Mouse (Mus musculus) thymus, postnatal 14 days (tissue): ENCODE results near the gene Fgf14.
"Not testable (repeated sequence)": the region's sequence is repeated elsewhere in the genome, so short reads cannot be mapped to it uniquely, and the experiment has no call there.

Experiments used
- DNase-seq: peaks from one replicate; pipeline ENCODE4 v3.0.0; 2021

Gene Fgf14

DNA sequence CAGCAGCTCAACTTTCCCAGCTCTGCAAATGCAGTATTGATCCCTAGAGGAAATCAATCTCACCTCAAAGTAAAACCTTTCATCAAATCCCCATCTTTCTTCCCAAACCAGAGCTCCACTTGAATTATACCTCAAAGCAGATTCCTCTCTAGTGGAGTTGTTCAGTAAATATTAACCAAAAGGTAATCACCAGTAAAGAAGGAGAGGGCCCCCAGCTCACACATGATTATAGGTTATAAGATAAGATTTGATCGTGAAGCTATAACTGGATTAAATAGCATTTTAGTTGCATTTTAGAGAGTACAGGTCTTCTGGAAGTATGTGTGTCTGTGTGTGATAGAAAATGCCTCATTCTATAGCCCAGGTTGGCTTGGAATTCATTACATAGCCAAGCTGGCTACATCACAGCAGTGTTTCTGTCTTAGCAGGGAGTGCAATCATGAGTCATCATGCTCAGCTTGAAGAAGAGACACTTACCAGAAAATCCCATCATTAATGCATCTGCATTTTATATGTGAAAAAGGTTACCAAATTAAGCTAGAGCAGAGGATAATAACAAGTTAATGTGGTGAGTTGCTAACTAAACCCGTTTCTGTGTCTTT lies 202.8 kb downstream of the Fgf14 start:
- no peak for DNase-seq

DNA sequence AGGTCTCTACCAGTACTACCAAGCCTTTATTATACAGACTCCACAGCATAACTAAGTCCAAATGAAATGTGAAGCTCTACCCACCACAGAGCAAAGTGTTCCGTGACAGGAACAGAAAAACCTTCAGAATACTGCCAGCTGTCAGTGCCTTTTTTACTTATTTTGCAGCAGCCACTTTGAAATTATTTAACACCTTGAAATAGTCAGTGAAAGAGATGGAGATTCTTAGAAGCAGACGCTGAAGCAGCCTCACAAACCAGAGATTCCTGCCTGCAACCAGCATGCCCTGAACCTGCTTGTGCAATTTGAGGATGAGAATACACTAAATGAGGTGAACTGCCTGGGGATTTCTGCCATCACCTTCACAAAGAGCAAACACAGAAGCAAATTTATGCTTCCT lies 206.0 kb downstream of the Fgf14 start:
- no peak for DNase-seq

DNA sequence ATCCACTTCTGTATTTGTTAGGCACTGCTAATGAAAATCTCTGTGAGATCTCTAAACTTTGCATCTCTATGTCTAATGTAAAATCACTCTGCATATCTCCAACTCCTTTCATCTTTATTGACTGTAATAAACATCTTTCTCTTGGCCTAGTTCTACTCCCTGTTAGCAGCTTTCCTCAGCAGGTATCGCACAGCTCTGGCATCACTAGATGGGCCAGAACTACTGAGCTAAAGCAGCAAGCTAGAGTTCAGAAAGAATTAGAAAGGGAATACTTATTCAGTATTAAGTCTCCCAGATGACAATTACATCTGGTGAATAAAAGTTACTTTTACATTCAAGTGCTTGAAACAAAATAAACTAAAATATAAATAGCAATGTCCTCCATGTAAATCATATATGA lies 221.8 kb downstream of the Fgf14 start:
- no peak for DNase-seq

DNA sequence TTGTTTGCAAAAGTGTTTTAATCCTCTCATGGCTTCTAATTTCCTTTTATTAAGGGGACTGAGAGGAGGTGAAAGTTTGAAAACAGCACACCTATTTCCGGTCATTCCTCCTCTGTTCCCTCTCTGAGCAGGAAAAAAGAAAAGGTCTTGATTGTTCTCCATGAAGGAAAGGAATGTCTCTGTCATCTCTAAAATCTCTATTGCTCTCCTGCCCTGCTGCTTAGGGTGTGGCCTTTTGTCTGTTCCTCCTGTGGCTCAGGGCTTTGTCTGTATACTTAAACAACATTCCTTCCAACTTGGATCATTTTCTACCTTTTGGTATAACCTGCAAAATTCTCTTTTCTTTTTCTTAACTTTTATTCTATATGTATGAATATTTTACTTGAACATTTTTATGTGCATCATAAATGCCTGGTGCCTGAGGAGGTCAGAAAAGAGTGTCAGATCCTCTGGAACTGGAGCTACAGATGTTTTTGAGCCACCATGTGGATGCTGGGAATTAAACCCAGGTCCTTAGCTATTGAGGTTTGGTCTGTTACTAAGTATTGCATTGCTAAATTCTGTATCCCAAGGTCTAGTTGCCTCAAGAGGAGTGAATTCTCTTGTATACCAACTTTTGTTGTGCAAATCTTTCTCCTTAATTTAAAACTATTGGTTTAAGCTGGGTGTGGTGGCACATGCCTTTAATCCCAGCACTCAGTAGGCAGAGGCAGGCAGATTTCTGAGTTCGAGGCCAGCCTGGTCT lies 230.7 kb downstream of the Fgf14 start:
- no peak for DNase-seq

DNA sequence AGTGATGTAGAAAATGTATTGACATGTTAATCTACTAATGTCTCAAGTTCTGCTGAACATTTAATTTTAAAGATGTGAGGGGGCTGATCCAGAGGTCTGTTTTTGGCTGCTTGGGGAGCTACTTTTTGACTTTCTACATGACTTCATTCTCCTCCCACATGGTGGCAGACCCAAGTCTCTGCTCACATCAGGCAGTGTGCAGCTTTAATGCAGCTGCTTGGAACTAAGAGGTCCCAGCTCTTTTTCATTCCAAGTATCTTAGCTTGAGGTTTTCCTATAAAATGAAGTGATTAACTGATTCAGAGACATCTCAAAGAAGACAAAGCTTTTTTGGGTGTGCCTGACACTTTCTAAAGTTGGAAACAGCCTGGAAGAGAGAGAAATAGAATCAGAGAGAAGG lies 232.1 kb downstream of the Fgf14 start:
- DNase-seq, result no peak

DNA sequence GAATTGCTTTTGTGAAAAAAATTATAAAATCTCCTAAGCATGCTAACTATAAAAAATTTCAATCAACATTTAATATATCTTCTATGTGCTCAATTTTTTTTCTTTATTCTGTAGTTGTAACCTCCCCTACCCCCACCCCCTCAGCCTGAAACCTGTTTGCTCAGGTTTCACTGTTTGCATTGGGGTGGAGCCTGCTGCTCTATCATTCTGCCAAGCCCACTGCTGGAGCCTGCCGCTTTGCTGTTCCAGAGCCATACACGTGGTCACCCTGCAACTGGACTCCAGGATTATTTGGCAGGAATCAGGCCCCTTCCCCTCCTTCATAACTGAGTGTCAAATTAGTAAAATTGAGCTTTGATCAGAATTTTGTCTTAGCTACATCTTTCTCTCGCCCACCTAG lies 237.6 kb downstream of the Fgf14 start:
- DNase-seq, result not testable (repeated sequence)

DNA sequence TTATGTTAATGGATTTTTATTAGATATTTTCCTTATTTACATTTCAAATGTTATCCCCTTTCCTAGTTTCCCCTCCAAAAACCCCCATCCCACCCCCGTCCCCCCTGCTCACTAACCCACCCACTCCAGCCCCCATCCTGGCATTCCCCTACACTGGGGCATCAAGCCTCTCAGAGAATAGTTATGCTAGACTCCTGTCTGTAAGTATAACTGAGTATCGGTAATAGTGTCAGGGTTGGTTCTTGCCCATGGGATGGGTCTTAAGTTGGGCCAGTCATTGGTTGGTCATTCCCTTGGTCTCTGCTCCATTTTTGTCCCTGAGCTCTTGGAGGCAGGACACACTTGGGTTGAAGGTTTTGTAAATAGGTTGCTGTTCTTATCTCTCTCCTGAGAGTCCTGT lies 265.0 kb downstream of the Fgf14 start:
- no peak for DNase-seq

DNA sequence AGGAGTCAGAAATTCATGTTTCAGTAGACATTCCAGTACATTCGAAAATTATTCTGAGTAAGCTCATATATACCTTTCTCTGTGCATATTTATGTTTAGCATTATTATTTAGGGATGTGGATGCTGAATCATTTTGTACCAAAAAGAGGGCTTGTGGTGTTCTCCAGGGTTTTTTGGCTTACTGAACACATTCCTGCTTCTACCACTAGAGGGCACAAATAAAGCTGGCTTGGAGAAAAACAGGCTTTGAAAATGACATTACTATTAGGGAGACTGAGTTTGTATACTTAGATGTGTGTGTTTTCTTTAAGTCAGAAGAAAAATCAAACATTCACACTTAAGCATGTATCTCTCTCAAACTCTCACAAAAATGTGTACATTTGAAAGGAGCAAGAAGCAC lies 266.0 kb downstream of the Fgf14 start:
- no peak for DNase-seq

DNA sequence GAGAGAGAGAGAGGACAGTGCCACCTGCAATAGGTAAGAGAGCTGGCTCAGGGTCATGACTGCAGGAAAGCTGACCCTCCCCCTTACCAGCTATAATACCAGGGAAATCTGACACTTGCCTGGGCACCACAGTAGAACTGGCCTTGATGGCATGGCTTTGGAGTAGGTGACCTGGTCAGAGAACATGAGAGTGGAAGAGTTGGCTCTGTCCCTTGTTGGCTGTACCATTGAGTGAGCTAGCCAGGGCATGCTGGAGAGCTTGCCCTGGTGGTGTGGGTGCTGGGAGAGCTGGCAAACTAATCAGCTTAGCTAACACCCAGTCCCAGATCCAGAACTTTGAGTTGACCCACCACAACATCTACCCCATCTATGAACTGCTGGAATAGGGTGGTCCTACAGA lies 348.5 kb downstream of the Fgf14 start:
- no peak for DNase-seq

DNA sequence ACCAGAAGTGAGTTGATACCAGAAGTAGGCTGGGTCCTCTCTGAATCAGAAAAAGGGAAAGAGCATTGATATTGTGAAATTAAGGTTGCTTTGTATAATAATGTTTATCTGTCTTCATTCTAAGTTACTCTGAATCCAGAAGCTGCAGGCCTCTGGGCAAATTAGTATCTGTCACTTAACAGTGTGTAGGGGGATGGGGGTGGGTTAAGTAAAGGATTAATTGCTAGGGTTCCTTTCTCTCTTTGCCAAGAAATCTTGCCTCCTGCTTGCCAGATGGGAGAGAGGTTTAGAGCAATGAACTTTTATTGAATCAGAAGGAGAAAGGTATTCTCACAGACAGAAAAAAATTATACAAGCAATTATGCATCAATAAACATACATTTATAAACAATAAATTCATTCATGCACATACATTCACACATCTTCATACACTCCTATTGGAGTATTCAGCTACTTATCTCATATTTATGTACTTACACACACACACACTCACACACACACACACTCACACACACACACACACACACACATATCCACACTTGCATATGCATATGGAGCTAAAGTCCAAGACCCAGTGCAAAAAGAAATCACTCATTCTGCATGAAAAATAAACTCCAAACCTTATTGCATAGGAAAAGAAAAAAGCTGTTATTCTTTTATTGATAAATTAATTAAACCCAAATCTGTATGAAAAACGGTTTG lies 357.8 kb downstream of the Fgf14 start:
- DNase-seq, result no peak

DNA sequence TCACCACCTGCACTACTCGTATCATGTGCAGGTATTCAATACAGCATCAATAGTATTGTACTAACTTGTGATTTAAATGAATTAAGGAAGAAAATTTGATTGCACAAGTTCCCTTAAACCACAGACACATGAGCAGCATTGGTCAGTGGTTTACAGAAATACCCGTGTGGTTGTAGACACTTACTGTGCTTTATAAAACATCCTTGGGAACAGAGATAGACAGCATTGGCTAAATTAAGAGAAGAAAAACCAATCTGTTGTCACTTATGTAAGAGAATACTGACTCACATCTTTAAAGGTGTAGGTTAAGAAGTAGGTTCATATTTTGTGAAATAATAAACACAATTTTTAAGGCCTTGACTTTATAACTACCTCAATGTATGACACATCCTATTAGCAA lies 361.4 kb downstream of the Fgf14 start:
- no peak for DNase-seq

DNA sequence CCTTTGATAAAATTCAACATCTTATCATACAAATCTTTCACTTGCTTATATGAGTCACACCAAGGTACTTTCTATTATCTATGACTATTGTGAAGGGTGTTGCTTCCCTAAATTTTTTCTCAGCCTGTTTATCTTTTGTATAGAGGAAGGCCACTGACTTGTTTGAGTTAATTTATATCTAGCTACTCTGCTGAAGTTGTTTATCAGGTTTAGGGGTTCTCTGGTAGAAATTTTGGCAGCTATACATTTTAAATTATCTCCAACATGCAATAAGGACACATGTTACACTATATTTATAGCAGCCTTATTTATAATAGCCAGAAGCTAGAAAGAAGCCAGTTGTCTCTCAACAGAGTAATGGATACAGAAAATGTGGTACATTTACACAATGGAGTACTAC lies 389.9 kb downstream of the Fgf14 start:
- no peak for DNase-seq

DNA sequence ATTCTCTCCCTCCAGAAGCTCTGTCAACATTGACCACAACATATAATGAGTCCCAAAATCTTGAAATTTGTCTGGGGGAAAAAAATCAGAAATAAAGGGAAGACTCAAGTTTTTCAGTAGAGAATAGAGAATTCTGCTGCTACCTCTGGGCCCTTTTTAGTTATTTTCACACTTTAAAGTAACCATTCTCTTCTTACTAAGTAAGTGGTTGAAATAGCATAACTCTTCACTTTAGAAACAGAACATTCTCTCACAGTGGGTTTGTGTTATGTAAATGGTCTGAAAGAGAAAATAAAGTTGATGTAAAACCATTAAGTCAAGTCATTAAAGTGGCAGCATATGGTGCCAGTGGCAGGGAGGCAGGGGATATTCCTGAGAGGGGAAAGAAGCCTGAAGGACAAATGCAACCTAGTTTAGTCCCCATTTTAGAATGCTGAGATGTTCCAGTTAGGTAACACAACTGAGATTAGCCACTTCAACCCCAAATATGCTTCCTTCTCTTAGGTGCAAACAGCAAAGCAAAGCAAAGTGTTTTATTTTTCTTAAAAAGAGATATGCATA lies 398.5 kb downstream of the Fgf14 start:
- no peak for DNase-seq

DNA sequence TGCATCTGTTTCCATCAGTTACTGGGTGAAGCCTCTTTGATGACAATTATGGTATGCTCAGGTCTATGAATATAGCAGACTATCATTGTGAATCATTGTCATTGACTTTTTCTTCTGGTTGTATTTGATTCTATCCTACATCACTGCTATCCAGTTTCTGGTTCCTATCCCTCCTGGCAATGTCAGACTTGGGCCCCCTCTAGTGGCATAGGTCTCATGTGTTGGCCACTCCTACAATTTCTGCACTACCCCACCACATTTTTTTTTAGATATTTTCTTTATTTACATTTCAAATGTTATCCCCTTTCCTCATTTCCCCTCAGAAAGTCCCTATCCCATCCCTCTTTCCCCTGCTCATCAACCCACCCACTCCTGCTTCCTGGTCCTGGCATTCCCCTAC lies 409.9 kb downstream of the Fgf14 start:
- no peak for DNase-seq

DNA sequence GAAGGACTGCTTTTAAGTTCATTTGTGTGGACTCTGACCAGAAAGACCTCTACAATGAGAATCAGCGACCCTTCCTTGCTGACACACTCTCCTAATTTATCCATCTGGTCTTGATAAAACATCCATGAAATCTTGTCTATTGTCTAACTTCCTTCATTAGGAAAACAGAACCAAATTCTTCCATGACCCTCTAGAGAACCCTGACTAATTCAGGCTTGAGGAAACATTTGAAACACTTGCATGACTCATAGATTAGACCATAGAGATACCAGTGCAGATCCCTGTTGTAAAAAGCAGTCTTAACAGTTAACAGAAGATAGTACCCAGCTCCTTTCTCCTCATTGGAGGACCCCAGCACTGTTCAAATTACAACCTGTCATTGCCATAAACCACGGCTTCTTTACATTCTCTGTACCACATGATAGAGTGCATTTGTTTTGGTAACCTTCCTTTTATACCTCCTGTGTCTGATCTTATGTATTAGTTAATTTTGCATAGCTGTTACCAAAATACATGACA lies 412.3 kb downstream of the Fgf14 start:
- no peak for DNase-seq

DNA sequence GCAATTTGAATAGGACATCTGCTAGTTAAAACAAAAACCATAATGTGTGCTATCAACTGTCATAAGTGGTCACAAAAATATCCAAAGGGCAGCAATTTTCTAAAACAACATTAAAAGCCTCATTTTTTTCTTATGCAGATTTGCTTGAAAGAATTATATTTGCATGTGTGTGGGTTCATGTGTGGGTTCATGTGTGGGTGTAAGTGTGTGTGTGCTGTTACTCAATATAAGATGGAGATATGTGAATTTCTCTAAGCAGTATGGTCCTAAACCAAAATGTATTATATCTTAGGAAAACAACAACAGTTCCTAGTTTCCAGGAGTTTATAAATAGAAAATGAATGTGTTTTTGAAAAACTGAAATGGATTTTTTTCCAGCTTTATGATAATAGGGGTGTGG lies 413.7 kb downstream of the Fgf14 start:
- DNase-seq, result no peak

DNA sequence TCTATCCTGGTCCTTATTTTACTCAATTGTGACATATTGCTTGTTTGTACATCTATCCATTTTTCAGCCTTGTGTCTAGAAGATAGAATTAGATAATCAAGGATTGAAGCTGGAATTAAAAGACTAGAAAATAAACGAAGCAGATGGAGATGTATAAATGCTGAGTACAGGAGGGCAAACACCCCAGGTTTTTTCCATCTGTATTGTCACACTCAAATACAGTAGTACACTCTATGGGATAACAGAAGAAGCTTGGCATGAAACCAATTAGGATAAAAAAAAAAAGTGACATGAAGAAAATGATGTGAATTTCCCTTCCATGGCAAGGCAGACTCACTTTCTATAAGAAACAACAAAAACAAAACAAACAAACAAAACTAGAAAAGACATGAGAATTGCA lies 429.4 kb downstream of the Fgf14 start:
- no peak for DNase-seq

DNA sequence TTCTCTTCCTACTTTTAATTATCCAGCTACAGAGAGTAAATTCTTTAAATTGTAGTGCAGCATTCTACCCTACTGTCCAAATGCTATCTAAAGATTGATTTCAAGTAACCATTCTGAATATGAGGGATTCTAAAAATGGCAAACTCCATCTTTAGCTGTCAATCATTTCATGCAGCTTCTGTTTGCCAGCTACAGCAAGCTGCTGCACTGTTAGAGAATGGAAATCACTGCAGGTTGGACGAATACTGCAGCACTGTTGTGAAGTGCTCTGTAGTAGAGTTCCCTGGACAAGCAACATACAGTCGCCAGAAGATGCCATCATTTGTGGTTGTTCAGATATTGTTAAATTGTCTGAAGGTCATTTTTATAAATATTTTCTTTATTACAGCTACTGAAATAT lies 453.5 kb downstream of the Fgf14 start:
- DNase-seq, result no peak

DNA sequence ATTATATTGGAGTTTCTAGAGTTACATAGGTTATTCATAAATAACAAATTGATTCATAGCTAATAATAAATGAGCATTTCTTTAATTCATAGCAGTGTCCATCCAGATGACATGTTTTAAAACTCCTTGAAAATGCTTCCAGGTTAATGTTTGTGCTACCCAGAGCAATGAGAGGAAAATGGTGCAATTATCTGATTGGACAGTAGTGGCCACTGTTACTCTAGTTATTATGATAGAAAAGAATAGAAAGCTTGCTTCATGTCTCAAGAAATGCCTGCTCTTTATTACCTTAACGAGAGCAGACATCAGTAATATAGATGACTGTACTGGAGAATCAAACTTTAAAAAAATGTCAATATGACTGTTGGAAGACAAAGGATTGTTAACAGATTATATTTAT lies 454.5 kb downstream of the Fgf14 start:
- DNase-seq, result no peak

DNA sequence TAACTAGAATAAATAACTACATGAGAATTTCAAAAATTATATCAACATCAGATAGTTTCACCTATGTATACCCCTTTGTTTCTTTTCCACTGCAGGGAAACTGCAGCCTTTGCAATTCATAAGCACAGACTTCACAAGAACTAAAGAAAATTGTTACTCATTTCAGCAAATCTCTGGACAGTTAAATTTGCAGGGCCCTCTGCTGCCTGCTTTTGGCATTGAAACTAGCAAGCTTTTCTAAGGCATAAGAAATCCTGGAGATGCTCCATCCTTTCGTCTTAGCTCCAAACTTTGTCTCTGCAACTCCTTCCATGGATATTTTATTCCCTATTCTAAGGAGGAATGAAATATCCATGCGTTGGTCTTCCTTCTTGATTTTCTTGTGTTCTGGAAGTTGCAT lies 455.9 kb downstream of the Fgf14 start:
- no peak for DNase-seq

DNA sequence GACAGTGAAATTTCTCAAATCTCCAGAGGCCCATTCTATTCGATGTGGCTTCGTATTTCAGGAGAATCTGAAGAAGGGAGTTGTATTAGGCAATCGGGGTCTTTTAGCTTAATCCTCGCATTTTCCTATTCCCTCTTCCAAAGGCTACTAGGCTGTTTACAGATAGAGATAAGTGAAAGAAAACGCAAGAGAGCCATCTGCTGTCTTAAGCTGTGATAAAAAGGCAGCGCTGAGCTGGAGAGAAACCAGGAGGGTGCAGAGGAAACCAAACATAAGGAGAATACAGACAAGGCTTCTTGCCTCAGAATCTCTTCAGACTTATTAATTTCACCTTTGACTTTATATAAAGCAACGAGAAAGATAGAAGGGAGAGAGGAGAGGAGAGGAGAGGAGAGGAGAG lies 481.1 kb downstream of the Fgf14 start:
- no peak for DNase-seq

DNA sequence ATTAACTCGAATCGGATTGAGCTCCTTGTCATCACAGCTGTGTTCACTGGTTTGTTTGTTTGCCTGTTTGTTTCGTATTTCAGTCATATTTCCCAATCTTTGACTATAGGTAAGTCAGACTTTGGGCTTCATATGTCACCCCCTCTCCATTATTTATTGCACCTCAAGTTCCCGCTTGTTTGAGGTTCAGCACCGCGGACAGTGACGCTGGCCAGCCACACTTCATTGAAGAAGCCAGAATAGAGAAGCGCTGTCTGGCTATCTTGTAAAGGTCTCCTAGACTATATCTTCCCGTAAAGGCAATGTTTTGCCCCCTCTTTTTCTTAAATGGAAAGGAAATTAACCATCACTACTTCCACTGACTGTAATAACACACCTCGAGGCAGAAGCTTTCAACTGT lies 481.6 kb downstream of the Fgf14 start:
- DNase-seq, result no peak

DNA sequence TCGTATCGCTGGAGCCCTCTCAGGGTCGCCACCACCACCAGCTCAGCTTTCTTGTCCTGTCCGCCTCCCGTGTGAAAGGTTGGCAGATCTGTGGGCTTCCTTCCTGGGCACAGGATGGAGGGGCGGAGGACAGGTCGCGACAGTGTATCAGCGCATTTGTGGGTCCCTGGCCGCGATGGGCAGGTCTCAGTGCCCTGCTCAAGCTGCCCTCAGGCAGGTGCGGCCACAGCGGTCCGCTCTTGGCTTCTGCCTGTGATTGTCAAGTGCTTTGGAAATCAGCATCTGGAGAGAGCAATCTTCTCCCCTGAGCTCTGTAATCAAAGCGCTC lies 484.1 kb downstream of the Fgf14 start:
- DNase-seq, result no peak
